Mouse (Mus musculus): ENCODE data around the gene Zfp108. TPM values are rescaled to one million over a fixed set of nuclear protein-coding genes. Genes with fewer than 3 reads are reported as not detected.

The Zfp108 gene
- polyA plus RNA-seq, 1 experiment from 2014 or later, result 6.6 TPM

GRCm38 (mm10) chr7:24291387-24292090 lies 36.9 kb downstream of the Zfp108 start:
- no peaks in the 10 kb centered on the region for H3K4me1 ChIP-seq (ENCODE audit: control insufficient read depth, insufficient read depth, low read length)
- H3K9me3 ChIP-seq (ENCODE audit: control insufficient read depth, low read length), result no peaks in the 10 kb centered on the region
- H3K9ac ChIP-seq (replicated peaks; ENCODE audit: low read length), result no peak overlapping the region
- no peaks in the 10 kb centered on the region for H3K27me3 ChIP-seq (ENCODE audit: control insufficient read depth, insufficient read depth, low read length)
- DNase-seq (no peak), ATAC-seq (ENCODE audit: low FRiP score, low TSS enrichment) (no peak)
- peaks cover 91% of the 10 kb centered on the region for H3K36me3 ChIP-seq (ENCODE audit: control insufficient read depth, insufficient read depth, low read length)
- WGBS, result 93% methylated on average over 27 of the region's 27 CpGs
- no peak overlapping the region for H3K4me2 ChIP-seq (ENCODE audit: low read length)
- no peak overlapping the region for H3K27ac ChIP-seq (replicated peaks; ENCODE audit: low read depth, low read length)
- no peak overlapping the region for H3K4me3 ChIP-seq (replicated peaks; ENCODE audit: low read depth, low read length)

DNA sequence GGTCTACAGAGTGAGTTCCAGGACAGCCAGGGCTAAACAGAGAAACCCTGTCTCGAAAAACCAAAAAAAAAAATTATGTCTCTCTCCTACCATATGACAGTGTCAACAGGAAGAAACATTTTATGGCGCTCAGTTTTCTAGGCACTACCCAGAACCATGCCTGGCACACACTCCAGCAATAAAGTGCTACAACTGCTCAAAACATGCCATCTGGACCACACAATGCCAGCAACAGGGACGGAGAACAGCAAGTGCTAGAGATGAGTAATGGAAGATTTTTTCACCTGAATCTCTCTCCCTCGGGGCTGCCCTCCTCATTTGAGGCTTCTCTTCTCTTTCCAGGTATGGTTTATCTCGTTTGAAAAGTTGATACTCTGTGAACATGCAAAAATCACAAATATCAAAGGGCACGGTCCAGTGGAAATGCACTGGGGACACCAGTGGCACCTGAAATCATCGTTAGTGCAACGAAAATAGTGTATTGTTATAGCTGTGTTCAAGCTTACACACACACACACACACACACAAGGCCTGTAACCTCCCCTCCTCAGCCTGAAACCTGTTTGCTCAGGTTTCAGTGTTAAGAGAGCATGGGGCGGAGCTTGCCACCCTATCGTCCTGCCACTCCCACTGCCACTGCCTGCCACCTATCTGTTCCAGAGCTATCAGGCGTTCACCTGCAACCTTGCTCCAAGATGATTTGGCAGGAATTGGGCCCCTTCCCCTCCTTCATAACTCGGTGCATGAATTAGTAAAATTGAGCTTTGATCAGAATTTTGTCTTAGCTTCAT lies 38.7 kb downstream of the Zfp108 start:
- H3K27ac ChIP-seq (replicated peaks; ENCODE audit: low read depth, low read length), result no peak overlapping the region
- H3K27me3 ChIP-seq (ENCODE audit: control insufficient read depth, insufficient read depth, low read length), result no peaks in the 10 kb centered on the region
- no peak overlapping the region for H3K4me3 ChIP-seq (replicated peaks; ENCODE audit: low read depth, low read length)
- ATAC-seq (ENCODE audit: low FRiP score, low TSS enrichment), result no peak
- 94% methylated on average over 12 of the region's 12 CpGs for WGBS
- DNase-seq, result no peak
- peaks cover 89% of the 10 kb centered on the region for H3K36me3 ChIP-seq (ENCODE audit: control insufficient read depth, insufficient read depth, low read length)
- no peak overlapping the region for H3K4me2 ChIP-seq (ENCODE audit: low read length)
- H3K9ac ChIP-seq (replicated peaks; ENCODE audit: low read length), result no peak overlapping the region
- H3K9me3 ChIP-seq (ENCODE audit: control insufficient read depth, low read length), result no peaks in the 10 kb centered on the region
- peaks cover 5% of the 10 kb centered on the region; the same call in 1 of the 2 replicates for H3K4me1 ChIP-seq (ENCODE audit: control insufficient read depth, insufficient read depth, low read length)

DNA sequence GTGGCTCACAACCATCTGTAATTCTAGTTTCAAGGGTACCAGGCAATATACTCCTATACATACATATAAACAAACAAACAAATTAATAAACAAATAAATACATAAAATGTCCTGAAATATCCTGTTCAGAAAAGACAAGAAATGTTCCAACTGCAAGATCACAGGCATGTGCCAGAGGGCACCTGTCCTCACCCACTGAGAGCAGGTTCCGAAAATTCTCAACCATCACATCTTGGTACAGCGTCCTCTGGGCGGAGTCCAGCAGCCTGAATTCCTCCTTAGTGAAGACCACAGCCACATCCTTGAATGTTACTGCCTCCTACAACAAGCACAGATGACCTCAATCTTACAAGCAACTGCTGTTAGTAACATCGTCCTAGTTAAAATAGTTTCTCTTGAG lies 40.2 kb downstream of the Zfp108 start:
- Histone ChIP-seq H3K9ac (replicated peaks; ENCODE audit: low read length) (no peak overlapping the region), H3K4me3 (replicated peaks; ENCODE audit: low read depth, low read length) (no peak overlapping the region), H3K27me3 (ENCODE audit: control insufficient read depth, insufficient read depth, low read length) (no peaks in the 10 kb centered on the region), H3K4me1 (ENCODE audit: control insufficient read depth, insufficient read depth, low read length) (peaks cover 7% of the 10 kb centered on the region; the same call in 1 of the 2 replicates), H3K9me3 (ENCODE audit: control insufficient read depth, low read length) (no peaks in the 10 kb centered on the region), H3K4me2 (ENCODE audit: low read length) (no peak overlapping the region), H3K36me3 (ENCODE audit: control insufficient read depth, insufficient read depth, low read length) (peaks cover 76% of the 10 kb centered on the region), H3K27ac (replicated peaks; ENCODE audit: low read depth, low read length) (no peak overlapping the region)
- DNase-seq (no peak), ATAC-seq (ENCODE audit: low FRiP score, low TSS enrichment) (no peak)
- WGBS, result 96% methylated on average over 4 of the region's 4 CpGs

GRCm38 (mm10) chr7:24295376-24295775 lies 40.8 kb downstream of the Zfp108 start:
- WGBS, result 98% methylated on average over 7 of the region's 7 CpGs
- Histone ChIP-seq H3K9me3 (ENCODE audit: control insufficient read depth, low read length) (no peaks in the 10 kb centered on the region), H3K4me2 (ENCODE audit: low read length) (no peak overlapping the region), H3K4me3 (replicated peaks; ENCODE audit: low read depth, low read length) (no peak overlapping the region), H3K9ac (replicated peaks; ENCODE audit: low read length) (no peak overlapping the region), H3K27me3 (ENCODE audit: control insufficient read depth, insufficient read depth, low read length) (no peaks in the 10 kb centered on the region), H3K36me3 (ENCODE audit: control insufficient read depth, insufficient read depth, low read length) (peaks cover 70% of the 10 kb centered on the region), H3K27ac (replicated peaks; ENCODE audit: low read depth, low read length) (no peak overlapping the region), H3K4me1 (ENCODE audit: control insufficient read depth, insufficient read depth, low read length) (peaks cover 10% of the 10 kb centered on the region)
- ATAC-seq (ENCODE audit: low FRiP score, low TSS enrichment), result no peak
- DNase-seq, result no peak

DNA sequence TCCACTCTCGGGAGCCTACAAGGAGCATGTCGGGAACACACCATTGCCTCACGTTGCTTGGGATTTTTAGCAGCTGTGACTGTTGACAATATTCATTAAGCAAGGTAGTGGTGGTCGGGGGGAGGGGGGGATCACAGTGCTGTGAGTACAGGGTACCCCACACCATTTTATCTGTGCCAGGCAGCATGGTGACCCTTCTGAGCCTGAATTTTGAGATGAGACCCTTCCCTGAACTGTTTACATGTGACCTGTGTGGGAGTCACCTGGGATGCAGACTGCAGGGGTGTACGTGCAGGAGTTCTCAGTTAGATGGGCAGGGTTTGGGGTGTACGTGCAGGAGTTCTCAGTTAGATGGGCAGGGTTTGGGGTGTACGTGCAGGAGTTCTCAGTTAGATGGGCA lies 41.8 kb downstream of the Zfp108 start:
- WGBS, result 96% methylated on average over 7 of the region's 7 CpGs
- no peaks in the 10 kb centered on the region for H3K9me3 ChIP-seq (ENCODE audit: control insufficient read depth, low read length)
- peaks cover 60% of the 10 kb centered on the region for H3K36me3 ChIP-seq (ENCODE audit: control insufficient read depth, insufficient read depth, low read length)

DNA sequence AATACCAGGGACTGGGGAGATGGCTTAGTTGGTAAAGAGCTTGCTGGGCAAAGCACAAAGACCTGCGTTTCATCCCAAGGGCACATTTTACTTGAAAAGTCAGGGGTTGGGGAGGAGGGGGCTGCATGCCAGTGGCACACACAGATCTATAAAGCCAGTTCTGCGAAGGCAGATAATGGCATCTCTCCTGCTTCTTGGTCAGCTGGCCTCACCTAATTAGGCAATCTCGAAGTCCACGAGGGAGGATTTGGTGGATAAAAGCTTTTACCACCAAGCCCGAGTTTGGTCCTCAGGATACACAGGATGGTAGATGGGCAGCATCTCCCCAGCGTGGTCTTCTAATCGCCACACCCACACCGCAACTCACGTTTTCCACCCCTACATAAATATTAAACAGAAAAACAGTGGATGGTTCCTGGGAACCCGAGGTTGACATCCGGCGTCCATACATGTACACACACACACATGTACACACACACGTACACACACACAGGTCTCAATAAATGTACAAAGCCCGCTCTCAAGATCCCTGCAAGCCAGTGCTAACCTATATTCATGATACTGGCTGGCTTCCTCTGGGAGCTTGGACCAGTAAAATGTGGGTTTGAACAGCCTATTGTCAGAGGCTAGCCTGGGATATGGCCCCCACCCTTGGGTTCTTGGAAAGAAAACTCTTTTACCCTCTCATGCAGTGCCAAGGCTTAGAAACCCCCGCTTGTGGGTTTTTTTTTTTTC lies 42.9 kb downstream of the Zfp108 start:
- H3K27me3 ChIP-seq (ENCODE audit: control insufficient read depth, insufficient read depth, low read length), result no peaks in the 10 kb centered on the region
- ATAC-seq (ENCODE audit: low FRiP score, low TSS enrichment) (no peak), DNase-seq (no peak)
- H3K4me1 ChIP-seq (ENCODE audit: control insufficient read depth, insufficient read depth, low read length), result peaks cover 12% of the 10 kb centered on the region
- WGBS, result 90% methylated on average over 15 of the region's 15 CpGs
- H3K27ac ChIP-seq (replicated peaks; ENCODE audit: low read depth, low read length), result no peak overlapping the region
- H3K4me2 ChIP-seq (ENCODE audit: low read length), result peak overlapping the region; percentile 83
- peak overlapping the region; percentile 75 for H3K4me3 ChIP-seq (replicated peaks; ENCODE audit: low read depth, low read length)
- H3K9me3 ChIP-seq (ENCODE audit: control insufficient read depth, low read length), result no peaks in the 10 kb centered on the region
- peaks cover 57% of the 10 kb centered on the region for H3K36me3 ChIP-seq (ENCODE audit: control insufficient read depth, insufficient read depth, low read length)
- H3K9ac ChIP-seq (replicated peaks; ENCODE audit: low read length), result peak overlapping the region; percentile 82; the same call in 1 of the 2 replicates

More for the DNA sequence above, 41.8 kb downstream of the Zfp108 start:
- ATAC-seq (ENCODE audit: low FRiP score, low TSS enrichment), result no peak
- Histone ChIP-seq H3K9ac (replicated peaks; ENCODE audit: low read length) (no peak overlapping the region), H3K27me3 (ENCODE audit: control insufficient read depth, insufficient read depth, low read length) (no peaks in the 10 kb centered on the region), H3K4me3 (replicated peaks; ENCODE audit: low read depth, low read length) (no peak overlapping the region), H3K4me1 (ENCODE audit: control insufficient read depth, insufficient read depth, low read length) (peaks cover 12% of the 10 kb centered on the region), H3K4me2 (ENCODE audit: low read length) (no peak overlapping the region), H3K27ac (replicated peaks; ENCODE audit: low read depth, low read length) (no peak overlapping the region)
- DNase-seq, result no peak

GRCm38 (mm10) chr7:24298635-24298972 lies 44.0 kb downstream of the Zfp108 start:
- under 1% methylated on average over 12 of the region's 12 CpGs for WGBS

GRCm38 (mm10) chr7:24298973-24299708 lies 44.5 kb downstream of the Zfp108 start:
- peak; percentile 89 for ATAC-seq (ENCODE audit: low FRiP score, low TSS enrichment)
- peaks cover 55% of the 10 kb centered on the region for H3K36me3 ChIP-seq (ENCODE audit: control insufficient read depth, insufficient read depth, low read length)
- DNase-seq, result peak; percentile 95

More at GRCm38 (mm10) chr7:24298635-24298972, 44.0 kb downstream of the Zfp108 start:
- Histone ChIP-seq H3K27me3 (ENCODE audit: control insufficient read depth, insufficient read depth, low read length) (no peaks in the 10 kb centered on the region), H3K36me3 (ENCODE audit: control insufficient read depth, insufficient read depth, low read length) (peaks cover 59% of the 10 kb centered on the region), H3K9ac (replicated peaks; ENCODE audit: low read length) (peak overlapping the region; percentile 82), H3K27ac (replicated peaks; ENCODE audit: low read depth, low read length) (peak overlapping the region; percentile 91), H3K4me1 (ENCODE audit: control insufficient read depth, insufficient read depth, low read length) (peaks cover 12% of the 10 kb centered on the region), H3K9me3 (ENCODE audit: control insufficient read depth, low read length) (no peaks in the 10 kb centered on the region), H3K4me3 (replicated peaks; ENCODE audit: low read depth, low read length) (peak overlapping the region; percentile 75), H3K4me2 (ENCODE audit: low read length) (peak overlapping the region; percentile 83)
- ATAC-seq (ENCODE audit: low FRiP score, low TSS enrichment) (peak; percentile 53), DNase-seq (peak; percentile 54)

More at GRCm38 (mm10) chr7:24298973-24299708, 44.5 kb downstream of the Zfp108 start:
- Histone ChIP-seq H3K9me3 (ENCODE audit: control insufficient read depth, low read length) (no peaks in the 10 kb centered on the region), H3K27ac (replicated peaks; ENCODE audit: low read depth, low read length) (peak overlapping the region; percentile 91), H3K4me3 (replicated peaks; ENCODE audit: low read depth, low read length) (peak overlapping the region; percentile 75), H3K27me3 (ENCODE audit: control insufficient read depth, insufficient read depth, low read length) (no peaks in the 10 kb centered on the region), H3K4me1 (ENCODE audit: control insufficient read depth, insufficient read depth, low read length) (peaks cover 12% of the 10 kb centered on the region), H3K4me2 (ENCODE audit: low read length) (peak overlapping the region; percentile 83), H3K9ac (replicated peaks; ENCODE audit: low read length) (peak overlapping the region; percentile 82)
- under 1% methylated on average over 46 of the region's 47 CpGs for WGBS
